Mouse (Mus musculus) kidney, embryonic 14.5 days (tissue): ENCODE results near the gene Bak1. TPM values are rescaled to one million over a fixed set of nuclear protein-coding genes. Genes with fewer than 3 reads are reported as not detected.
"Not testable (repeated sequence)": the region's sequence is repeated elsewhere in the genome, so short reads cannot be mapped to it uniquely, and the experiment has no call there.

ENCODE experiments used
- ATAC-seq: fragments of 200-750 bp; cut with Nextera tagmentation; 2 replicates; pipeline ENCODE4 v1.8.0; 2017; ENCODE audit warnings: moderate number of reproducible peaks, mild to moderate bottlenecking, moderate TSS enrichment, moderate library complexity; ENCODE audit not compliant: low FRiP score, low TSS enrichment
- H3K27ac ChIP-seq: fragments of 300-500 bp; sonication (generic); 2 replicates; pipeline ENCODE4 v1.5.1; 2014; ENCODE audit warnings: low read depth, mild to moderate bottlenecking, low read length, moderate library complexity, mixed read lengths
- H3K27me3 ChIP-seq: fragments of 300-500 bp; sonication (generic); 2 replicates; pipeline ENCODE4 v1.6.1; 2014; ENCODE audit warnings: mild to moderate bottlenecking, low read length; ENCODE audit not compliant: control insufficient read depth, insufficient read depth
- H3K36me3 ChIP-seq: fragments of 300-500 bp; sonication (generic); 2 replicates; pipeline ENCODE4 v1.6.1; 2014; ENCODE audit warnings: low read length, mixed read lengths; ENCODE audit not compliant: control insufficient read depth, insufficient read depth
- H3K4me1 ChIP-seq: fragments of 300-500 bp; sonication (generic); 2 replicates; pipeline ENCODE4 v1.6.1; 2014; ENCODE audit warnings: low read length, mixed read lengths; ENCODE audit not compliant: control insufficient read depth, insufficient read depth
- H3K4me2 ChIP-seq: fragments of 300-500 bp; sonication (generic); replicated peaks from 2 replicates; pipeline ENCODE4 v1.6.1; 2014; ENCODE audit warnings: low read depth, mild to moderate bottlenecking, low read length
- H3K4me3 ChIP-seq: fragments of 300-500 bp; sonication (generic); 2 replicates; pipeline ENCODE4 v1.5.1; 2014; ENCODE audit warnings: mild to moderate bottlenecking, low read length
- H3K9ac ChIP-seq: fragments of 300-500 bp; sonication (generic); 2 replicates; pipeline ENCODE4 v1.6.1; 2014; ENCODE audit warnings: low read depth, mild to moderate bottlenecking, low read length, moderate library complexity
- H3K9me3 ChIP-seq: fragments of 300-500 bp; sonication (generic); 2 replicates; pipeline ENCODE4 v1.6.1; 2016; ENCODE audit warnings: low read length; ENCODE audit not compliant: control insufficient read depth
- WGBS: fragments of 180-500 bp; shearing (Covaris S2); extraction: QIAGEN DNeasy Blood & Tissue Kit; methylation state at CpG from one replicate; pipeline ENCODE4 v1.1.7; 2014; 5-methylcytosine and 5-hydroxymethylcytosine counted together
- polyA plus RNA-seq: library from polyadenylated mRNA; unstranded; fragments of >200 nt; fragmentation: Nextera tagmentation; extraction: Ambion mirVana; gene quantifications from 2 replicates; pipeline ENCODE4 v1.2.1, GENCODE M21; 2014

The Bak1 gene
- polyA plus RNA-seq, 1 experiment from 2014 or later: 11.1 TPM

DNA sequence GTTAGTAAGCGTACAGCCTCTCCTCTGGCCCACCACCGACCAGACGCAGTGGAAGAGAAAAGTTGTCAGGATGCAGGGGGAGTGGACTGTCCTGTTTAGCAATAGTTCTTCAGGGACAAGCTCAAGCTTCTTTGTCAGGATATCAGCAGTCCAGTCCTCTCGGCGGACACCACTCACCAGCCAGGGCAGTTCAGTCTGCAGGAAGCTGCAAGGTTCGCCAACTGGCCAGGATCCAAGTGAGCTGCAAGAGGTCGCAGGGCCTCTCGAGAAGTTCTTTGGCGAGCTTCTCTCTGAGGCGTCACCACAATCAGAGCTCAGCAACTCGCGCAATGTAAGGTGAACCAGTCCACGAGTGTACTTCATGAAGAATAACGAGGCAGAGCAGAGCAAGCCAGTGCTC lies 34.4 kb downstream of the Bak1 start:
- H3K4me3 ChIP-seq: no peak overlapping the region
- no peaks in the 10 kb centered on the region for H3K4me1 ChIP-seq
- no peaks in the 10 kb centered on the region for H3K27me3 ChIP-seq
- H3K27ac ChIP-seq: no peak overlapping the region
- H3K36me3 ChIP-seq: no peaks in the 10 kb centered on the region
- 75% methylated on average over 14 of the region's 14 CpGs for WGBS
- no peaks in the 10 kb centered on the region for H3K9me3 ChIP-seq
- H3K4me2 ChIP-seq: no peak overlapping the region
- ATAC-seq: no peak
- H3K9ac ChIP-seq: no peak overlapping the region

GRCm38 (mm10) chr17:26990521-26990920 lies 38.3 kb downstream of the Bak1 start:
- Histone ChIP-seq H3K9me3 (no peaks in the 10 kb centered on the region), H3K4me3 (no peak overlapping the region), H3K36me3 (no peaks in the 10 kb centered on the region), H3K9ac (no peak overlapping the region), H3K4me1 (no peaks in the 10 kb centered on the region), H3K27ac (no peak overlapping the region), H3K27me3 (no peaks in the 10 kb centered on the region), H3K4me2 (no peak overlapping the region)
- no peak for ATAC-seq

GRCm38 (mm10) chr17:26985503-26986179 lies 43.2 kb downstream of the Bak1 start:
- ATAC-seq: no peak
- 62% methylated on average over 10 of the region's 10 CpGs for WGBS
- H3K9me3 ChIP-seq: no peaks in the 10 kb centered on the region
- no peak overlapping the region for H3K9ac ChIP-seq
- H3K4me3 ChIP-seq: no peak overlapping the region
- H3K36me3 ChIP-seq: peaks cover 4% of the 10 kb centered on the region; the same call in 1 of the 2 replicates
- no peak overlapping the region for H3K27ac ChIP-seq
- no peaks in the 10 kb centered on the region for H3K4me1 ChIP-seq
- no peaks in the 10 kb centered on the region for H3K27me3 ChIP-seq
- no peak overlapping the region for H3K4me2 ChIP-seq

DNA sequence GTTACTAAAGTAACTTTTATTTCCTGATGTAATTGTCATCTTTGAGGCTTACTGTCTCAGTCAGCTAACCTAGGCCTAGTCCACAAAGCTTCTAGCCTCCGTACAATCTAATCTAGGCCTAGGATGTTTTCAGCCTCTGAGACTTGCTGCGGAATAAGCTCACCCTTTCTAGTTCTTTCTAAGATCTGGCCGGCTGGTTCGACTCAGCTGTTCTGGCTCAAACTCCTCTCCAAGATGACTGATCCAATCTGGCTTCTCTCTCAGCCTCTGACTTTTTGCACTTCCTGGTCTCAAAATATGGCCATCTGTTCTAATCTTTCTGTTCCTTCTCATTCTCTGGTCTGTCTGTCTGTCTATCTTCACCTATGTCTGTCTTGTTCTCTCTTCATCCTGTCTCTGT lies 45.4 kb downstream of the Bak1 start:
- Histone ChIP-seq H3K9me3 (no peaks in the 10 kb centered on the region), H3K4me3 (no peak overlapping the region), H3K36me3 (peaks cover 20% of the 10 kb centered on the region; the same call in 1 of the 2 replicates), H3K27ac (no peak overlapping the region), H3K4me1 (no peaks in the 10 kb centered on the region), H3K9ac (no peak overlapping the region), H3K4me2 (no peak overlapping the region), H3K27me3 (no peaks in the 10 kb centered on the region)
- WGBS: 86% methylated on average over 4 of the region's 4 CpGs
- ATAC-seq: no peak

DNA sequence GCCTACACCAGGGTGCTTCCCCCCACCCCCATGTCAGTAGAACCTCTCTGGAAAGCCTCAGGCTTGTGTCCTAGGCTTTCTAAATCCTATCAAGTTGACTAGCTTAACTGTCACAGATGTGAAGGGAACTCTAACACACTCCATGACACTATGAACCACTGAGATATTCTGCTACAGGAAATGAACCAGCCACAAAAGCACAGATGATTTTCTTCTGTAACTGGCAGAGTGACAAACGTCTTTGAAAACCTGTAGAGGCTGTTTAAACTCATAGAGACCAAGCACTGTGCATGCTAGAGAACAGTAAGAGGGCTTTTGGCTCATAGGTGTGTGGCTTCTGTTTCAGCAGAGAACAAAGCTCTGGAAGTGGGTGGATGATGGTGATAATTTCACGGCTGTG lies 47.8 kb downstream of the Bak1 start:
- 0 out of 2 replicates have a peak, but pooled peaks cover 2% of the 10 kb centered on the region for H3K4me1 ChIP-seq
- ATAC-seq: no peak
- no peak overlapping the region for H3K27ac ChIP-seq
- H3K4me2 ChIP-seq: no peak overlapping the region
- no peak overlapping the region for H3K4me3 ChIP-seq
- WGBS: 78% methylated on average over 2 of the region's 2 CpGs
- no peak overlapping the region for H3K9ac ChIP-seq
- H3K27me3 ChIP-seq: no peaks in the 10 kb centered on the region
- H3K9me3 ChIP-seq: no peaks in the 10 kb centered on the region
- peaks cover 40% of the 10 kb centered on the region for H3K36me3 ChIP-seq

GRCm38 (mm10) chr17:26979426-26979825 lies 49.4 kb downstream of the Bak1 start:
- WGBS: 79% methylated on average over 2 of the region's 2 CpGs
- ATAC-seq: no peak

DNA sequence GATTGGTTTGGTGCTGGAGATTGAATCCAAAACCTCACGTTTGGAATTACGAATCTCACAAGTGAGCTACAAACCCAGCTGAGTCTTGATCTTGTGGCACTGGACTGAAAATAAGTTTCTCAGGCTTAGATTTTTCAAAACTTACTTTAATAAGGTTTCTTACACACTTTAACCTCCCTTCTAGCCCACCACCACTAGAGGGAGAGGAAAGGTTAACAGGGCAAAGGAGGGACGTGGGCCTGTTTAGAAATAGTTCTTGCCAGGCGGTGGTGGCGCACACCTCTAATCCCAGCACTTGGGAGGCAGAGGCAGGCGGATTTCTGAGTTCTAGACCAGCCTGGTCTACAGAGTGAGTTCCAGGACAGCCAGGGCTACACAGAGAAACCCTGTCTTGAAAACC lies 51.5 kb downstream of the Bak1 start:
- not testable (repeated sequence) for H3K9me3 ChIP-seq, H3K4me2 ChIP-seq, ATAC-seq, H3K27ac ChIP-seq, H3K27me3 ChIP-seq, H3K4me3 ChIP-seq, H3K9ac ChIP-seq
- H3K36me3 ChIP-seq: peaks cover 53% of the 10 kb centered on the region
- peaks cover 11% of the 10 kb centered on the region for H3K4me1 ChIP-seq
- 92% methylated on average over 6 of the region's 6 CpGs for WGBS

More at GRCm38 (mm10) chr17:26979426-26979825, 49.4 kb downstream of the Bak1 start:
- H3K4me1 ChIP-seq: 0 out of 2 replicates have a peak, but pooled peaks cover 3% of the 10 kb centered on the region
- no peak overlapping the region for H3K4me3 ChIP-seq
- H3K36me3 ChIP-seq: peaks cover 52% of the 10 kb centered on the region
- H3K9ac ChIP-seq: no peak overlapping the region
- no peak overlapping the region for H3K4me2 ChIP-seq
- no peak overlapping the region for H3K27ac ChIP-seq
- H3K9me3 ChIP-seq: no peaks in the 10 kb centered on the region
- H3K27me3 ChIP-seq: no peaks in the 10 kb centered on the region

DNA sequence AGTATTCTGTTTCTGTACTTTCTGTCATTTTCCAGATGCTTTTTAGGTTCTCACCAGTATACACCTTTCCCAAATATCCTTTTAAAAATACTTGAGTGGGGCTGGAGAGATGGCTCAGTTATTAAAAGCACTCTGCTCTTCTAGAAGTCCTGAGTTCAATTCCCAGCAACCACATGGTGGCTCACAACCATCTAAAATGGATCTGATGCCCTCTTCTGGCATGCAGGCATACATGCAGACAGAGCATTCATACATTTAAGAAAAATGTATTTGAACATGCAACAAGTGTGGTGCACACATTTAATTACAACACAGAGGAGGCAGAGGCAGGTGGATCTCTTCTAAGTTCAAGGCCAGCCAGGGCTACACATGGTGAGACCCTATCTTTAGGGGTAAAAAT lies 53.4 kb downstream of the Bak1 start:
- Histone ChIP-seq H3K9me3 (no peaks in the 10 kb centered on the region), H3K9ac (no peak overlapping the region), H3K4me2 (no peak overlapping the region), H3K27ac (no peak overlapping the region), H3K4me1 (peaks cover 20% of the 10 kb centered on the region), H3K36me3 (peaks cover 49% of the 10 kb centered on the region), H3K27me3 (no peaks in the 10 kb centered on the region), H3K4me3 (no peak overlapping the region)
- ATAC-seq: no peak

GRCm38 (mm10) chr17:26974547-26974946 lies 54.3 kb downstream of the Bak1 start:
- H3K27me3 ChIP-seq: no peaks in the 10 kb centered on the region
- H3K36me3 ChIP-seq: peaks cover 46% of the 10 kb centered on the region
- H3K9me3 ChIP-seq: no peaks in the 10 kb centered on the region
- WGBS: 94% methylated on average over 15 of the region's 15 CpGs
- ATAC-seq: no peak
- no peak overlapping the region for H3K4me2 ChIP-seq
- no peak overlapping the region for H3K4me3 ChIP-seq
- H3K27ac ChIP-seq: no peak overlapping the region
- H3K4me1 ChIP-seq: peaks cover 20% of the 10 kb centered on the region
- peak overlapping the region; percentile 78; the same call in 1 of the 2 replicates for H3K9ac ChIP-seq
